Mouse (Mus musculus): ENCODE results near the gene Ecpas.

Ecpas gene

GRCm38 (mm10) chr4:58912629-58913335 is at the start of gene Ecpas:
TSS of gene Ecpas (minus strand) at chr4:58912749.
- no peak for DNase-seq (ENCODE audit: low read depth, low spot score)

- no peak for DNase-seq (ENCODE audit: low read depth, low spot score)
Observed at GRCm38 (mm10) chr4:58961719-58962118, 49.2 kb upstream of the Ecpas start.

- no peak for DNase-seq (ENCODE audit: low read depth, low spot score)
Observed at GRCm38 (mm10) chr4:58952630-58953029, 40.1 kb upstream of the Ecpas start.

GRCm38 (mm10) chr4:58948391-58948790 is 35.8 kb upstream of the Ecpas start:
- no peak for DNase-seq (ENCODE audit: low read depth, low spot score)

GRCm38 (mm10) chr4:58944695-58945094 is 32.1 kb upstream of the Ecpas start:
- DNase-seq (ENCODE audit: low read depth, low spot score): no peak

GRCm38 (mm10) chr4:58944206-58944553 is 31.6 kb upstream of the Ecpas start:
- DNase-seq (ENCODE audit: low read depth, low spot score): no peak

- DNase-seq (ENCODE audit: low read depth, low spot score): peak; percentile 91
Observed at GRCm38 (mm10) chr4:58943420-58944205, 31.1 kb upstream of the Ecpas start, which contains the start of gene Zkscan16. TSS of gene Zkscan16 (plus strand) at chr4:58943628.

GRCm38 (mm10) chr4:58942942-58943341 is 30.4 kb upstream of the Ecpas start:
- no peak for DNase-seq (ENCODE audit: low read depth, low spot score)

- DNase-seq (ENCODE audit: low read depth, low spot score): no peak
Observed at GRCm38 (mm10) chr4:58941638-58942037, 29.1 kb upstream of the Ecpas start.

GRCm38 (mm10) chr4:58935846-58936245 is 23.3 kb upstream of the Ecpas start:
- peak; percentile 29 for DNase-seq (ENCODE audit: low read depth, low spot score)

GRCm38 (mm10) chr4:58934746-58935476 is 22.4 kb upstream of the Ecpas start:
- DNase-seq (ENCODE audit: low read depth, low spot score): peak; percentile 83

GRCm38 (mm10) chr4:58934308-58934707 is 21.8 kb upstream of the Ecpas start:
- no peak for DNase-seq (ENCODE audit: low read depth, low spot score)

- no peak for DNase-seq (ENCODE audit: low read depth, low spot score)
Observed at GRCm38 (mm10) chr4:58932541-58932940, 20.0 kb upstream of the Ecpas start.

GRCm38 (mm10) chr4:58927661-58928060 is 15.1 kb upstream of the Ecpas start:
- peak; percentile 52 for DNase-seq (ENCODE audit: low read depth, low spot score)

GRCm38 (mm10) chr4:58926120-58926519 is 13.6 kb upstream of the Ecpas start:
- no peak for DNase-seq (ENCODE audit: low read depth, low spot score)

- no peak for DNase-seq (ENCODE audit: low read depth, low spot score)
Observed at GRCm38 (mm10) chr4:58925664-58926063, 13.1 kb upstream of the Ecpas start.

- DNase-seq (ENCODE audit: low read depth, low spot score): no peak
Observed at GRCm38 (mm10) chr4:58923933-58924332, 11.4 kb upstream of the Ecpas start.

- no peak for DNase-seq (ENCODE audit: low read depth, low spot score)
Observed at GRCm38 (mm10) chr4:58915081-58915826, 2.7 kb upstream of the Ecpas start.

- DNase-seq (ENCODE audit: low read depth, low spot score): no peak
Observed at GRCm38 (mm10) chr4:58913336-58914026, 932 bp upstream of the Ecpas start.

- peak; percentile 82 for DNase-seq (ENCODE audit: low read depth, low spot score)
Observed at GRCm38 (mm10) chr4:58911831-58912628, 519 bp downstream of the Ecpas start.

All from ZHBTc4 (cell line).